Mouse (Mus musculus) myocyte (in vitro differentiated cells): ENCODE data around the gene Efcab5. TPM values are rescaled to one million over a fixed set of nuclear protein-coding genes. Genes with fewer than 3 reads are reported as not detected.

Experiments
- H3K27me3 ChIP-seq: one replicate; pipeline ENCODE4 v1.6.1; 2011; ENCODE audit not compliant: control insufficient read depth, insufficient read depth, insufficient read length
- H3K36me3 ChIP-seq: one replicate; pipeline ENCODE4 v1.6.1; 2011; ENCODE audit not compliant: control insufficient read depth, insufficient read depth
- H3K4me2 ChIP-seq: one replicate; pipeline ENCODE4 v1.6.1; 2011; ENCODE audit warnings: low read depth, control low read depth
- H3K4me3 ChIP-seq: one replicate; pipeline ENCODE4 v1.5.1; 2011; ENCODE audit warnings: mild to moderate bottlenecking, control low read depth, moderate library complexity
- H3K79me2 ChIP-seq: one replicate; pipeline ENCODE4 v1.6.1; 2011; ENCODE audit not compliant: control insufficient read depth, insufficient read depth
- H3ac ChIP-seq: one replicate; pipeline ENCODE4 v1.6.1; 2011; ENCODE audit not compliant: control insufficient read depth, insufficient read length
- CEBPB ChIP-seq: IDR thresholded peaks from 2 replicates; pipeline ENCODE4 v1.6.1; 2011; ENCODE audit warnings: mild to moderate bottlenecking, moderate library complexity; ENCODE audit not compliant: poor library complexity, insufficient read depth, severe bottlenecking
- E2F4 ChIP-seq: IDR thresholded peaks from one replicate; pipeline ENCODE4 v1.6.1; 2011; ENCODE audit warnings: mild to moderate bottlenecking, control low read depth, moderate library complexity; ENCODE audit not compliant: insufficient read depth
- MAX ChIP-seq: IDR thresholded peaks from one replicate; pipeline ENCODE4 v1.6.1; 2011; ENCODE audit warnings: low read depth, mild to moderate bottlenecking, control low read depth
- MYOD1 ChIP-seq, 3 experiments: IDR thresholded peaks; one replicate each; pipeline ENCODE4 v1.6.1; 2011; ENCODE audit warnings: control low read depth in 2 of 3, low read depth in 2 of 3, mild to moderate bottlenecking in 2 of 3, moderate library complexity in 1 of 3; ENCODE audit not compliant: insufficient read length in 2 of 3, control insufficient read depth in 1 of 3
- MYOG ChIP-seq, 3 experiments: IDR thresholded peaks; one replicate each; pipeline ENCODE4 v1.6.1; 2011; ENCODE audit warnings: control low read depth in 2 of 3, low read depth in 2 of 3, mild to moderate bottlenecking in 2 of 3; ENCODE audit not compliant: insufficient read length in 2 of 3, control insufficient read depth in 1 of 3, insufficient read depth in 1 of 3
- POLR2A ChIP-seq: IDR thresholded peaks from one replicate; pipeline ENCODE4 v1.6.1; 2011; ENCODE audit warnings: low read depth, mild to moderate bottlenecking, control low read depth, moderate library complexity; ENCODE audit not compliant: insufficient read length
- POLR2AphosphoS2 ChIP-seq: IDR thresholded peaks from one replicate; pipeline ENCODE4 v1.6.1; 2011; ENCODE audit warnings: low read depth, control low read depth; ENCODE audit not compliant: insufficient read length
- REST ChIP-seq: IDR thresholded peaks from one replicate; pipeline ENCODE4 v1.6.1; 2011; ENCODE audit warnings: mild to moderate bottlenecking, control low read depth, moderate library complexity; ENCODE audit not compliant: insufficient read depth, insufficient read length
- SRF ChIP-seq: IDR thresholded peaks from one replicate; pipeline ENCODE4 v1.6.1; 2011; ENCODE audit warnings: low read depth; ENCODE audit not compliant: control insufficient read depth, insufficient read length
- TCF12 ChIP-seq: IDR thresholded peaks from one replicate; pipeline ENCODE4 v1.6.1; 2011; ENCODE audit warnings: mild to moderate bottlenecking, control low read depth; ENCODE audit not compliant: poor library complexity, insufficient read depth, severe bottlenecking
- TCF3 ChIP-seq: IDR thresholded peaks from one replicate; pipeline ENCODE4 v1.6.1; 2011; ENCODE audit warnings: low read depth, control low read depth; ENCODE audit not compliant: insufficient read length
- USF1 ChIP-seq: IDR thresholded peaks from one replicate; pipeline ENCODE4 v1.6.1; 2011; ENCODE audit warnings: low read depth, mild to moderate bottlenecking, control low read depth, moderate library complexity
- polyA plus RNA-seq: library from polyadenylated mRNA; unstranded; fragments of >200 nt; fragmentation: generic; extraction: Trizol; gene quantifications from one replicate; pipeline ENCODE4 v1.2.1, GENCODE M21; 2012; ENCODE audit warnings: missing spikeins

Gene Efcab5
- polyA plus RNA-seq, 1 experiment, result 0.04 TPM

- no peaks in the 10 kb centered on the region for H3K27me3 ChIP-seq
- TF ChIP-seq TCF3 (no peak), MYOG (IDR thresholded peaks at IDR 0.05; ENCODE audit: control insufficient read depth in 1 of 3, insufficient read depth in 1 of 3, insufficient read length in 2 of 3, low read depth in 2 of 3) (peak in 2 of 3 experiments; percentile 10 to 12), REST (no peak), USF1 (no peak), TCF12 (no peak), SRF (no peak), CEBPB (no peak), POLR2AphosphoS2 (no peak), E2F4 (no peak), MYOD1 (IDR thresholded peaks at IDR 0.05; ENCODE audit: control insufficient read depth in 1 of 3, insufficient read length in 2 of 3, low read depth in 2 of 3) (peak in 1 of 3 experiments; percentile 40), MAX (no peak), POLR2A (no peak)
- H3K79me2 ChIP-seq, result no peaks in the 10 kb centered on the region
- no peak overlapping the region for H3K4me2 ChIP-seq
- H3K36me3 ChIP-seq, result no peaks in the 10 kb centered on the region
- H3K4me3 ChIP-seq, result no peak overlapping the region
- H3ac ChIP-seq, result no peak overlapping the region
These were observed 11.9 kb upstream of the Efcab5 start for GRCm38 (mm10) chr11:77200703-77201102.

DNA sequence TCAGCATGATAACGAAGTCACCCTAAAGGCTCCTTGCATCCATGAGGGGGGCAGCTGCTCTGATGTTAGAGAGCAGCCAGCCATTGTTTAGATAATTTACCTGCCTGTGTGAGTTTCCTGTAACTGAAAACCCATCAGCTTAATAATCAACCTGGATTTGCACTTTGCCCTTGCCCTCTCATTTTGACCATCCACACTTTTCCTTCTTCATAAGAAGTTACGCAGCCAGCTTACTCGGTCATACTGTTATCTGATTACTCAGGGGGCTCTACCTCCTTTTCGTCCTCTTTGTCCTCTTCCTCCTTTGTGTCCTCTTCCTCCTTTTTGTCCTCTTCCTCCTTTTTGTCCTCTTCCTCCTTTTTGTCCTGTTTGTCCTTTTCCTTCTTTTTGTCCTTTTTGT is 10.9 kb upstream of the Efcab5 start:
- no peaks in the 10 kb centered on the region for H3K79me2 ChIP-seq
- H3K4me2 ChIP-seq, result no peak overlapping the region
- no peak overlapping the region for H3ac ChIP-seq
- H3K36me3 ChIP-seq, result no peaks in the 10 kb centered on the region
- H3K4me3 ChIP-seq, result no peak overlapping the region
- TF ChIP-seq MAX (no peak), CEBPB (no peak), MYOG (IDR thresholded peaks at IDR 0.05; ENCODE audit: control insufficient read depth in 1 of 3, insufficient read depth in 1 of 3, insufficient read length in 2 of 3, low read depth in 2 of 3) (no peak), MYOD1 (IDR thresholded peaks at IDR 0.05; ENCODE audit: control insufficient read depth in 1 of 3, insufficient read length in 2 of 3, low read depth in 2 of 3) (no peak), TCF12 (no peak), E2F4 (no peak), REST (no peak), USF1 (no peak), POLR2A (no peak), SRF (no peak), TCF3 (no peak), POLR2AphosphoS2 (no peak)
- no peaks in the 10 kb centered on the region for H3K27me3 ChIP-seq

- TF ChIP-seq SRF (no peak), CEBPB (no peak), E2F4 (no peak), TCF12 (no peak), POLR2A (no peak), REST (no peak), USF1 (no peak), MAX (no peak), TCF3 (no peak), MYOG (IDR thresholded peaks at IDR 0.05; ENCODE audit: control insufficient read depth in 1 of 3, insufficient read depth in 1 of 3, insufficient read length in 2 of 3, low read depth in 2 of 3) (no peak), POLR2AphosphoS2 (no peak), MYOD1 (IDR thresholded peaks at IDR 0.05; ENCODE audit: control insufficient read depth in 1 of 3, insufficient read length in 2 of 3, low read depth in 2 of 3) (no peak)
- Histone ChIP-seq H3K4me2 (no peak overlapping the region), H3K27me3 (no peaks in the 10 kb centered on the region), H3K4me3 (no peak overlapping the region), H3K36me3 (no peaks in the 10 kb centered on the region), H3ac (no peak overlapping the region), H3K79me2 (no peaks in the 10 kb centered on the region)
These were observed 7.7 kb upstream of the Efcab5 start for GRCm38 (mm10) chr11:77196181-77197143.

DNA sequence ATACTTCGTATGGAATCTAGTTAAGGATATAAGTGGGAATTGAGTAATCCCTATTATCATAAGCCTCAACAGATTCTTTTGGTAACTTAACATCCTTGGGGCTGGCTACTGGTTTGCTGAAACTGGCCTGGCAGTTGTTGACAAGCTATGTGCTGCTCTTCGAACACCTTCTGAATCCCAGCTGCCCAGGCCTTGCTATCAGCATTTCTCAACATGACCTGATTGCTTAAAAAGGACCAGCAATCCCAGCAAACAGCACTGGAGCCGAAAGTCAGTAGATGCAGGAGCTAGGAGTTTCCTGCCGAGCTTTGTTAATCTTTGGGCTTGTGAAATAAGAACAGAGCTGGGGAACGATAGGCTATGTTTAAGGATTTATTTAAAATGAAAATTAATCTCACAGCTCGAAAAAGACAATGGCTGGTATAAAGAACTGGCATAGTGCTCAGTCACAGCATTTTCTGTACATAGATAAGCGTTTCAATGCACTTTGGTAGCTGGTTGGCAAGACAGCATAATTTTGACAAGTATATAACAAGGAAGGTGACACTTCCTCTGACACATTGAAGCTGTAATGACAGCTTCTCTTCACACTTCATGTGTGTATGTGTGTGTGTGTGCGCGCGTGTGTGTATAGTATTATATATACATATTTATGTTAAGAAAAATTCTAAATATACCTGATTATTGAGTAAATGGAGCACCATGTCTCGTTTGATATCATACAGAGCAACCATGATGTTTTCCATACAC is 6.8 kb upstream of the Efcab5 start:
- Histone ChIP-seq H3ac (no peak overlapping the region), H3K4me3 (no peak overlapping the region), H3K4me2 (no peak overlapping the region), H3K79me2 (no peaks in the 10 kb centered on the region), H3K36me3 (no peaks in the 10 kb centered on the region), H3K27me3 (no peaks in the 10 kb centered on the region)
- TF ChIP-seq MYOG (IDR thresholded peaks at IDR 0.05; ENCODE audit: control insufficient read depth in 1 of 3, insufficient read depth in 1 of 3, insufficient read length in 2 of 3, low read depth in 2 of 3) (no peak), SRF (no peak), CEBPB (no peak), TCF12 (no peak), E2F4 (no peak), MAX (no peak), POLR2AphosphoS2 (no peak), MYOD1 (IDR thresholded peaks at IDR 0.05; ENCODE audit: control insufficient read depth in 1 of 3, insufficient read length in 2 of 3, low read depth in 2 of 3) (no peak), USF1 (no peak)
